Mouse (Mus musculus) hindbrain, embryonic 13.5 days (tissue): Measurements from ENCODE around the gene Ifna2. TPM values are rescaled to one million over a fixed set of nuclear protein-coding genes. Genes with fewer than 3 reads are reported as not detected.
A peak's percentile ranks its signal among the peaks of the same experiment; 100 is the strongest.

Source experiments
- ATAC-seq: fragments of 200-750 bp; cut with Nextera tagmentation; 2 replicates; pipeline ENCODE4 v1.8.0; 2017; ENCODE audit warnings: moderate TSS enrichment; ENCODE audit not compliant: low FRiP score
- H3K27ac ChIP-seq: fragments of 300-500 bp; sonication (generic); 2 replicates; pipeline ENCODE4 v1.5.1; 2015; ENCODE audit warnings: inconsistent platforms, mild to moderate bottlenecking, moderate library complexity
- H3K27me3 ChIP-seq: fragments of 300-500 bp; sonication (generic); 2 replicates; pipeline ENCODE4 v1.6.1; 2015; ENCODE audit warnings: mild to moderate bottlenecking, inconsistent platforms
- H3K36me3 ChIP-seq: fragments of 300-500 bp; sonication (generic); 2 replicates; pipeline ENCODE4 v1.6.1; 2015; ENCODE audit warnings: mild to moderate bottlenecking, inconsistent platforms
- H3K4me1 ChIP-seq: fragments of 300-500 bp; sonication (generic); replicated peaks from 2 replicates; pipeline ENCODE4 v1.6.1; 2015; ENCODE audit warnings: inconsistent platforms
- H3K4me2 ChIP-seq: fragments of 300-500 bp; sonication (generic); 2 replicates; pipeline ENCODE4 v1.6.1; 2015; ENCODE audit warnings: inconsistent platforms, mild to moderate bottlenecking, moderate library complexity
- H3K4me3 ChIP-seq: fragments of 300-500 bp; sonication (generic); 2 replicates; pipeline ENCODE4 v1.5.1; 2015; ENCODE audit warnings: mild to moderate bottlenecking, inconsistent platforms
- H3K9ac ChIP-seq: fragments of 300-500 bp; sonication (generic); 2 replicates; pipeline ENCODE4 v1.6.1; 2015; ENCODE audit warnings: mild to moderate bottlenecking, inconsistent platforms
- H3K9me3 ChIP-seq: fragments of 300-500 bp; sonication (generic); 2 replicates; pipeline ENCODE4 v1.6.1; 2016; ENCODE audit warnings: inconsistent platforms
- WGBS: fragments of 180-500 bp; shearing (Covaris S2); methylation state at CpG from one replicate; pipeline ENCODE4 v1.1.7; 2015; 5-methylcytosine and 5-hydroxymethylcytosine counted together
- polyA plus RNA-seq: library from polyadenylated mRNA; unstranded; fragments of >200 nt; fragmentation: Nextera tagmentation; extraction: Ambion mirVana; gene quantifications from 2 replicates; pipeline ENCODE4 v1.2.1, GENCODE M21; 2015

Gene Ifna2
- polyA plus RNA-seq = not detected in 2 replicates

DNA sequence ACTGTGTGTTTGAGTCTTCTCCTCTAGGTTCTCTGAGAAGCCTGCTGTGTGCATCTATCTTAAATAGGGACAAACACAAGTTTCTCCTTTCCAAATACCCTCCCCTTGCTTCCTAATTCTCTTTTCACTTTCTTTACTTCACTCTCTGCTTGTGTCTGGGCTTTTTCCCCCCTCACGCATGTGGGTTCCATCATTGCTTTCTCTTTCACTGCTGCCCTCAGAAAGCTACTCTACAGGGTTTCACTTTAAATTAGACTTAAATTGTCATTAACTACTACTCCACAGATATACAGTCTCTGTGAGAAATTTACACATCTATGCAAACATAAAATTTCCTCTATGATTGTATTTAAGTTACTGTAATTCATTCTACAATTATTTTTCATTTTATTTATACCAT, at the start of gene Ifna2:
Gene Ifna2, minus strand, starts transcription at position 101 of the 400 bp plus-strand sequence.
- H3K9ac ChIP-seq = no peak within 1 kb of the TSS
- H3K27ac ChIP-seq = no peak within 1 kb of the TSS
- H3K4me1 ChIP-seq = no peaks in the 10 kb centered on the region
- no peak for ATAC-seq
- no peaks in the 10 kb centered on the region for H3K36me3 ChIP-seq
- H3K9me3 ChIP-seq = no peaks in the 10 kb centered on the region
- WGBS = 82% methylated on average over 1 of the region's 1 CpGs
- H3K4me3 ChIP-seq = no peak within 1 kb of the TSS
- H3K27me3 ChIP-seq = no peaks in the 10 kb centered on the region
- no peak within 1 kb of the TSS for H3K4me2 ChIP-seq

DNA sequence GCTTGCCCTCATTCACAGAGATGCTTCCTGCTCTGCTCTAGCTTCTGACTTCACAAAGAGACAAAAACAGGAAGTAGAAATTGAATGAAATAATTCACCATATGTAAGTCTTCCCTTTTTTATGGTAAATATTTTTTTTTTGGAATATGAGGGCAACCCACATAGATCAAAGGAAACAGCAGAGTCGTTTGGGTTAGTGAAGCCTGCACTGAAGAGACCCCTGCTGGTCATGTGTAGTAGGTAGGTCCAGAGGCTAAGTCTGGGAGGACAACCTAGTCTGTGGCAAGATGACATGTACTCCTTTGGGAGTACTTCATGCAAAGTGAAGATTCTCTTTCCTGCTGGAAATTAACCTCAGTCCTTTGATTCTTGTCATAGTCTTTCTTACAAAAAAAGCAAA, 43.6 kb upstream of the Ifna2 start:
- Histone ChIP-seq H3K36me3 (no peaks in the 10 kb centered on the region), H3K4me1 (no peaks in the 10 kb centered on the region), H3K27ac (no peak overlapping the region), H3K4me3 (no peak overlapping the region), H3K4me2 (no peak overlapping the region), H3K27me3 (no peaks in the 10 kb centered on the region), H3K9me3 (no peaks in the 10 kb centered on the region), H3K9ac (no peak overlapping the region)
- 0% methylated on average over 1 of the region's 1 CpGs for WGBS
- no peak for ATAC-seq

DNA sequence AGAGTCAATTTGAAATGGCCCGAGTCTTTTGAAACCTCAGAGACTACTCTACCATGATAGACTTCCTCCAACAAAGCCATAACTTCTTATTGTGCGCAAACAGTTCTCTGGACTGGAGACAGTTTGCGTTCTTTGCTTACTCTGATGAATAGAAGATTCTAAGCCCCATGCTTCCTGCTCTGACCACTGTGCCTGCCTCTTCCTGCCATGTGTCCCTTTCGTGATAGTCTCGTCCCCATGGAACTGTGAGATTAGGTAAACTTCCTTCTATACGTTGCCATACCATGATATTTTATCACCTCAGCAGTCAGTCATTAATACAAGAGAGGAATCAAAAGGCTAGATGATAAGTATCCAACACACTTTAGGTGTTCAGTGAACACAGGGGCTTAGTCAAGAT, 43.0 kb upstream of the Ifna2 start:
- Histone ChIP-seq H3K36me3 (no peaks in the 10 kb centered on the region), H3K9ac (no peak overlapping the region), H3K27ac (no peak overlapping the region), H3K4me3 (no peak overlapping the region), H3K4me1 (no peaks in the 10 kb centered on the region), H3K9me3 (no peaks in the 10 kb centered on the region), H3K4me2 (no peak overlapping the region), H3K27me3 (no peaks in the 10 kb centered on the region)
- ATAC-seq = no peak
- WGBS = 79% methylated on average over 6 of the region's 6 CpGs

DNA sequence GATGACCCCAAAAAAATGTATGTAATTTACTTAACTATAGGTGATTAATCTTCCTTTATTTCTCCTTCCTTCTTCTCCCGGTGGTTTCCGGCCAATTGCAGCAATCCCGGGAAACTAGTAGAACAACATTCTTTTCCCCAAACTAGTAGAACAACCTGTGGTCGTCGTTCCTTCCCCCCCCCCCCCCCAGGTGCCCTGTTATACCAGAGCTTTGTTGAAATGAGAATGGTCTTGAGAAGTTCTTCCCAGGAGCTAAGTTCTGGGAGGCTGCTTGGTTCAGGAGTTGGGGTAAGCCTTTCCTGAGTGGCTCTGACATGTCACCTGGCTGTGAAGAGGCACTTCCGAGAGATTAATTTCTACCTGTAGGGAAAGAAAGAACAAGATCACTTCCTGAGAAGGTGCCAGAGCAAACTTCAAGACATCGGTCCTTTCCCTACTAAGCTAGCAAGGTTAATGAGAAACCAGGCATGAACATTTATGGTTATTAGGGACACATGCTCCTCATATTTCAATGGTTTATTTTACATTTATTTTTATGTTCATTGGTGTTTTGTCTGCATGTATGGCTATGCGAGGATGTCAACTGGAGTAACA, 39.9 kb upstream of the Ifna2 start:
- H3K27me3 ChIP-seq = no peaks in the 10 kb centered on the region
- H3K9me3 ChIP-seq = no peaks in the 10 kb centered on the region
- WGBS = 68% methylated on average over 8 of the region's 8 CpGs
- H3K36me3 ChIP-seq = peaks cover 11% of the 10 kb centered on the region
- peaks cover 21% of the 10 kb centered on the region for H3K4me1 ChIP-seq
- ATAC-seq = no peak
- no peak overlapping the region for H3K4me2 ChIP-seq
- H3K27ac ChIP-seq = no peak overlapping the region
- H3K4me3 ChIP-seq = no peak overlapping the region
- no peak overlapping the region for H3K9ac ChIP-seq

DNA sequence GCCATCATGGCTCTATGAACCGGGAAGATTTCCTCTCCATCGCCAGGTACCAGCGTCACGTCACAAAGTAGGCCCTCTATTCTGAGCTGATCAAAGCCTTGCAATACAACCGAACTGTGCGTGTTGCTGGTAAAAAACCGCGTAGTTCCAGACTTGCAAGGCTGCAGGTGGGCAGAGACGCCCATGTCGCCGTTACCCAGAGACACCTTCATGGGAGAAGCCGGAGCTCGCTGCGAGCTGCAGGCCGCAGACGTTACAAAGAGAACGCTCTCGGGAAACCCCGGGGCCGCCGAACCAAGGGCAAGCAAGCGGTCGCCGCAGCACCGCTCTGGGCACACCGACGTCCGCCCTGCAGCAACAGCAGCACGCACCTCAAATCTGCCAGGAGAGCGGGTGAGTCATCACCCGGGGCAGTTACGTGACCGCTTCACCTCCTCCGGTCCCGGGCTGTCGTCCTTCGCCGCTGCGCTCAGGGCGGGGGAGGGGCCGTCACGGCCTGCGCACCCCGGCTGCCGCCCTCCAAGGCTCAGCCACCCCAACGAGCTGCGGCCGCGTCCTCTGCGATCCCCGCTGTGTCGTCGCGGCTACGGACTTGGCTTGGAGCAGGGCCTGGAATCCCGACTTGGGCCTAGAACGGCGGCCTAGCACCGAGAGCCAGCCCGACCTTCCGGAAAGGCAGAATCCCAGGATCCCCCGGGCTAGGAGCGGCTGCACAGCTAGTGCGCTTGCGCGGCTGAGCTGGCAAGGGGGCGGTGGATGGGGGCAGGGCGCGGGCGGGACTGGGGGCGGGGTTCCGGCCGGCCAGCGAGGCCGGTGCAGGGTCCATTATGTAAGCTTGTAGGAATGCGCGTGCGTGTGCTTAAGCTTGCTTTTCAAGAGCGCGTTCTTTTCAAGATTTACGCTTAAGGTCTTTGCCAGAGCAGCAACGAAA, 38.3 kb upstream of the Ifna2 start, which contains the start of the genes Gm26566 and Klhl9:
Gene Gm26566, plus strand, starts transcription at position 15 of the 931 bp plus-strand sequence.
Gene Klhl9, minus strand, starts transcription at position 675 of the 931 bp plus-strand sequence.
- ATAC-seq = peak; percentile 99
- Histone ChIP-seq H3K9ac (peak within 1 kb of the TSS; percentile 94), H3K27me3 (no peaks in the 10 kb centered on the region), H3K4me2 (peak within 1 kb of the TSS; percentile 91), H3K27ac (peak within 1 kb of the TSS; percentile 96), H3K4me3 (peak within 1 kb of the TSS; percentile 71), H3K4me1 (peaks cover 27% of the 10 kb centered on the region), H3K9me3 (no peaks in the 10 kb centered on the region), H3K36me3 (peaks cover 14% of the 10 kb centered on the region)
- WGBS = under 1% methylated on average over 71 of the region's 82 CpGs

DNA sequence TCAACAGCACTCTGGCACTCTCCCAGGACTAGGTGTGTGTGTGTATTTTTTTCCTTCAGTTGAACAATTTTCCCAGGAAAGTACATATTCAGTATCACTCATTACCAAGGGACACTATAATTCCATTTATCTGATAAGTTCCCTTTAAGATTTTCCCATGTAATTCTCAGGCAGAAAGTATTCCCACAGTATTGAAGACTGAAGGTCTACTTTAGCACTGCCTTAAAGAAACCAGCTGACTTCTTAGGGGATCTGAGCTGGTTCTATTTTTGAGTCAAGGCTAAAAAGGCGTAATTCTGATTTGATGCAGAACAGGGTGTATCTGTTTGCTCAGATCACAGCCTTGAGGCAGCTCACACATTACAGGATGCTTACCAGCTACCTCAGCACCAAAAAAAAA, 35.0 kb upstream of the Ifna2 start:
- no peak overlapping the region for H3K27ac ChIP-seq
- H3K4me1 ChIP-seq = peaks cover 34% of the 10 kb centered on the region
- no peaks in the 10 kb centered on the region for H3K27me3 ChIP-seq
- H3K4me2 ChIP-seq = peak overlapping the region; percentile 91
- peak overlapping the region; percentile 56 for H3K9ac ChIP-seq
- ATAC-seq = no peak
- peak overlapping the region; percentile 35 for H3K4me3 ChIP-seq
- no peaks in the 10 kb centered on the region for H3K9me3 ChIP-seq
- 65% methylated on average over 1 of the region's 1 CpGs for WGBS
- peaks cover 38% of the 10 kb centered on the region for H3K36me3 ChIP-seq

DNA sequence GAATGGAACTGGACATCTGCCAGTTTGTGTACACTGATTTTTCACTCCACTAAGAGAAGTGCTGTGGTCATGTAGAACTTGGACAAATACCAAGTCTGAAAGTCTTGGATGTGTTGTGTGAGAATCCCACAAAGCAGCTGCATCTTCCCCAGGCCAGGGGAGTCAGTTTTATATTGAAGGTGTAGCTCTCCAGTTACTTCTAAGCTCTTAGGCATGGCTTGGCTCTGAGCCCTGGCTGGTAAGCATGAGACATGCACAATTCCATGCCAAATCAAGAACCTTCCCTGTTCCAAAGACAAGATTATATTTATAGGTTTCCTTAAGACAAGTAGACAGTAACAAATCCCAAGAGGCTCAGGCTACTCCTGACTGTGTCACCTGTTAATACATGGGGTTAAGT, 31.3 kb upstream of the Ifna2 start:
- Histone ChIP-seq H3K27me3 (no peaks in the 10 kb centered on the region), H3K4me3 (no peak overlapping the region), H3K9me3 (no peaks in the 10 kb centered on the region), H3K4me2 (no peak overlapping the region), H3K36me3 (peaks cover 40% of the 10 kb centered on the region), H3K9ac (no peak overlapping the region), H3K27ac (no peak overlapping the region), H3K4me1 (peaks cover 20% of the 10 kb centered on the region)
- ATAC-seq = no peak

DNA sequence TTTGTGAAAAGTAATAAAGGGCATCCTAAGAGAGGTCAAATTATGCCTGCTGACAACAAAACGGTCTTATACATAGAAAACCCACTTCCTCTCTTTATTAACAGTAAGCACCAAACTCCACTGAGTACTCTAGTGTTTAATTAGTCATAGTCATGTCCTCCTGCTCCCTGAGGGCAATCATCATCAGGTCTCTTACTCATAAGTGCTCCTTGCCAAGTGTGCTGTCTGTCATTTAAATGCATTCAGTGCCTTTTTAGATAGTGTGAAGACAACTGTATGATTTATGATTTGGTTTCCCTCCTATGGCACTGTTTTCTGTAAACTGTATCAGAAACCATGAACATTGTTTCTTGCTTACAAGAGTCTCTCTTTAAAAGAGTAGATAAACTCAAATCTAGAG, 30.6 kb upstream of the Ifna2 start:
- no peak overlapping the region for H3K27ac ChIP-seq
- peaks cover 18% of the 10 kb centered on the region for H3K4me1 ChIP-seq
- H3K27me3 ChIP-seq = no peaks in the 10 kb centered on the region
- WGBS = 77% methylated on average over 1 of the region's 1 CpGs
- H3K36me3 ChIP-seq = peaks cover 38% of the 10 kb centered on the region
- no peak for ATAC-seq
- H3K9ac ChIP-seq = no peak overlapping the region
- H3K9me3 ChIP-seq = no peaks in the 10 kb centered on the region
- no peak overlapping the region for H3K4me3 ChIP-seq
- H3K4me2 ChIP-seq = no peak overlapping the region

DNA sequence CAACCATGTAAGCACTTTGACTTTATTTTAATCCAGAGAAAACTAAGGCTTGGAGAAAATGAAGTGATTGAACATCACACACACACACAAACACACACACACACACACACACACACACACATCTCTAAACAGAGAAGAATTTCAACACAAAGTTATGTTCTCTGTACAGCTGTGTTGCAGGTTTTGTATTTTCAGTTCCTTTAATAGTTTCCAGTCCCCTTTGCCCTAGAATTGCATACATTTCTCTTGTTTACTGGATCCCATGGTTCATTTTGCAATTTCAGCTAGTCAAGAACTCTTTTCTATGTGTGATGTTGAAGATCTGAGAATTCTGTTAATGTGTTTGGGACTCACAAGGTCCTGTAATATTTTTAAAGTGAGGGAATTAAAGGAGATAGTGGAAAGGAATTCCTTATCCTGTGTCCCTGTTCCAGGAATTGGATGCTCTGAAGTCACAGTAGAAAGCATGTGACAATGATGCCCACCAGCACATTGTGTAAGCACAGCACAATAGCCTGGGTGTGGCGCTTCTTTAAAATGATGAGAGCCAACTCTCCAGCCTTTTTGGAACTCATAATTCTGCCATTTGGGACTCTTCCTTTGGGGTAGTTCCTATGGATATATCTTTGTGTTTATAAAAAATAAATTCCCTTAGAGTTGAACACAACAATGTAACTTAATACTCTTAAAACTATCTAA, 23.6 kb upstream of the Ifna2 start:
- 90% methylated on average over 1 of the region's 1 CpGs for WGBS
- ATAC-seq = no peak

DNA sequence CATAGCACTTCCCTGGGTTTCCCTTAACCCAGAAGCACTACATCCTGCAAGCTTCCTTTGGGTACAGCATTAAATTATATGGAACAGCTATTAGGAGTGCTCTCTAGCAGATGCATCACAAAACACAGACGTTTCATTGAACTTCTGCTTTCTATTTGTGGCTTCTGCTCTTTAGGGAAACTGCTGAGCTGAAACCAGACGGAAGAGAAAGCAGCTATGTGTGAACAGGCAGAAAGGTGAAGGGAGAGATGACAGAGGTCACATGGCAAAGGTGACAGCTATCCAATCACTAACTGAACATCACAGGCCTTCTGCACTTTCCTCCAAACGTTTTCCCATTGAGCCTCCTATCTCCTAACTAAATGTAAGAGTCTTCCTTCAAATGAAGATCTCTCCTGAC, 22.2 kb upstream of the Ifna2 start:
- Histone ChIP-seq H3K27me3 (no peaks in the 10 kb centered on the region), H3K27ac (no peak overlapping the region), H3K9me3 (no peaks in the 10 kb centered on the region), H3K4me3 (no peak overlapping the region), H3K36me3 (peaks cover 5% of the 10 kb centered on the region; the same call in 1 of the 2 replicates), H3K9ac (no peak overlapping the region), H3K4me1 (no peaks in the 10 kb centered on the region), H3K4me2 (no peak overlapping the region)
- 50% methylated on average over 3 of the region's 3 CpGs for whole genome bisulfite sequencing
- ATAC-seq = no peak

More for the DNA sequence above, 23.6 kb upstream of the Ifna2 start:
- Histone ChIP-seq H3K27me3 (no peaks in the 10 kb centered on the region), H3K4me1 (no peaks in the 10 kb centered on the region), H3K4me2 (no peak overlapping the region), H3K27ac (no peak overlapping the region), H3K36me3 (peaks cover 5% of the 10 kb centered on the region; the same call in 1 of the 2 replicates), H3K9ac (no peak overlapping the region), H3K4me3 (no peak overlapping the region), H3K9me3 (no peaks in the 10 kb centered on the region)

DNA sequence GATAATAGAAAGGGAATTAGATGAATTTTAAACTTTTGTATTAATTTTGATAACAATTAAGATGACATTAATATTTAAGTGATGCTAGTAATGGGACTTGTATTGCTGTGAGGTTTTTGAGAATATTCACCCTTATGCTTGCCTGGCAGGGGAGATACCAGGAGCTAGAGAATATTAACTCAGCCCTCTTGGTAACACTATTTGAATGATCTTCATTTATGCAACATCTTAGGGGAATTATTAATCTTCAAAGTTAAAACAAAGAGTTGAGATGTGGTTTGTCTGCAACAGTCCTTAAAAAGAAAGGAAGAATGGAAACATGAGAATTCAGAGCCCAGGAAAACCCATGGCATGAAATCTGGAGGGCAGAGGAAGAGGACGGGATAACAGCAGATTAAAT, 15.6 kb upstream of the Ifna2 start:
- WGBS = 73% methylated on average over 1 of the region's 1 CpGs
- H3K27me3 ChIP-seq = 0 out of 2 replicates have a peak, but pooled peaks cover 4% of the 10 kb centered on the region
- H3K9ac ChIP-seq = no peak overlapping the region
- no peak overlapping the region for H3K27ac ChIP-seq
- ATAC-seq = no peak
- no peak overlapping the region for H3K4me3 ChIP-seq
- no peak overlapping the region for H3K4me2 ChIP-seq
- H3K4me1 ChIP-seq = no peaks in the 10 kb centered on the region
- H3K9me3 ChIP-seq = no peaks in the 10 kb centered on the region
- no peaks in the 10 kb centered on the region for H3K36me3 ChIP-seq

DNA sequence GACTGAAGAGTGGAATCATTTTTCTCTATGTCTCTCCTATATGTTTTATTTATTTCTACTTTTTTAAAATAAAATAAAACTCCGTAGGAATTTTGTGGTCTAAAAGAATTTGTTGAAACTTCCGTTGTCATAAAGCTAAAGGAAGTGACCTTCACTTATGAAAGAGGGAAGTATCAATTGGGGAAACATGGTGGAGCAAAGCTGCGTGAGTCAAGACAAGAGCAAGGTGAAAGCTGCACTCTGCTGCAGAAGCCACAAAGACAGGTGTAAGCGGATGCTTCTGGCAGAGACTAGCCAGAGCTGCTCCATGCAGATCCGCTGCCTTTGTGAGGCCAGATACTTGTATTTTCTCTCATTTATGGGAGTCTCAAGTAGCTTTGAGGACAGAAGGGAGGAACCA, 15.1 kb upstream of the Ifna2 start:
- 0 out of 2 replicates have a peak, but pooled peaks cover 4% of the 10 kb centered on the region for H3K27me3 ChIP-seq
- ATAC-seq = no peak
- no peaks in the 10 kb centered on the region for H3K4me1 ChIP-seq
- no peak overlapping the region for H3K9ac ChIP-seq
- WGBS = 88% methylated on average over 5 of the region's 5 CpGs
- H3K27ac ChIP-seq = no peak overlapping the region
- no peaks in the 10 kb centered on the region for H3K9me3 ChIP-seq
- no peaks in the 10 kb centered on the region for H3K36me3 ChIP-seq
- no peak overlapping the region for H3K4me2 ChIP-seq
- H3K4me3 ChIP-seq = no peak overlapping the region
